Mouse (Mus musculus) monocyte, adult 5-6 weeks (primary cell): ENCODE measurements around the gene Arhgef3. TPM values are rescaled to one million over a fixed set of nuclear protein-coding genes. Genes with fewer than 3 reads are reported as not detected.

ENCODE experiments used
- ATAC-seq: fragments of 153-309, 156-312 bp; replicated peaks from 2 replicates; pipeline ENCODE4 v1.8.0; 2017; ENCODE audit warnings: mild to moderate bottlenecking; ENCODE audit not compliant: low TSS enrichment, insufficient number of reproducible peaks, severe bottlenecking, poor library complexity, low FRiP score
- total RNA-seq: library from RNA; stranded (forward); fragments of 200-1000, 200-491, 200-594 nt; gene quantifications from 3 replicates; pipeline ENCODE4 v1.2.3, GENCODE M21; 2017

Arhgef3 gene
- total RNA-seq, 1 experiment from 2014 or later = 261 TPM

DNA sequence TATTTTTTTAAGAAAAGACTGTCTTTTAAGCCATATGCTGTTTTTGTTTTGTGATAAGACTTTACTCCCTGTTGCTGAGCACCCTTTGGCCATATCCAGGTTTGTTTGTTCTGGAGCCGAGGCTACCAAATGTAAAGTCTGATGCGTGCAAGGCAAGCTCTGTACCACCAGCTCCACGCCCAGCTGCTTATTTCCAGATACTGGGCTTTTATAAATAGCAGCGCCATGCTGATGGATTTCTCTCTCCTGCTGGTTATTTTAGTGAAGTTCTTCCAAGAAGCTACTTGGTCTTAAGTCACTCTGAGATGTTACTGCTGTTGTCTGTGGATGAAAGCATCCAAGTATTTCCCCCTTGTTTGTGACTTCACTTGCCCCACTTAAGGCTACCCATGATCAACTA, 254.8 kb downstream of the Arhgef3 start:
- no peak for ATAC-seq

- no peak for ATAC-seq
These were observed 257.0 kb downstream of the Arhgef3 start for GRCm38 (mm10) chr14:27371669-27372076.

- ATAC-seq = no peak
These were observed 258.8 kb downstream of the Arhgef3 start for GRCm38 (mm10) chr14:27373498-27373897.

DNA sequence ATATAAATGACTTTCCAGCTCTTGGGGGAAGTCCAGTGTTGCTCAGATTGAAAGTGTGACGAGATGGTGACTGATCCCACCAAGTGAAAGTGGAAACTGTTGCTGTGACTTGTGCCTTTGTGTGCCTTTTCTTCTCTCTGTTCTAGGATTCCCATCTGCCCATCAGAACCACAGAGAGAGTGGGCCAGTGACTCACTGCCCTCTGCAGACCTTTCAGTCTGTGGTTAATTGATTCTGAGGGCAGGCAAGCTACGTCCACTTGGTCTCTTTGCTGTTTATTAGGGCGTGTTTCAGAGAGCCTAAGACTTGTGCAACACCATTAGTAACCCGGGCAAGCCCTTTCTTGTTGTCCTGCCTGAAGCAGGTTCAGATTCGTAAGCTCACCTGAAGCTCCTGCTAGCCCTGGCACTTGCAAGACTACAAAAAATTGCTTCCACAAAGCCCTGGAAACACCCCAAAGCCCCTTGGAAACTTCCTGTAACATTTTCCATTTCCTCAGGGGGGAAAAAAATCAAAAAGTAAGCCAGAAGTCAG, 261.5 kb downstream of the Arhgef3 start:
- peak; percentile 79 for ATAC-seq

GRCm38 (mm10) chr14:27378669-27379068, 264.0 kb downstream of the Arhgef3 start:
- no peak for ATAC-seq

DNA sequence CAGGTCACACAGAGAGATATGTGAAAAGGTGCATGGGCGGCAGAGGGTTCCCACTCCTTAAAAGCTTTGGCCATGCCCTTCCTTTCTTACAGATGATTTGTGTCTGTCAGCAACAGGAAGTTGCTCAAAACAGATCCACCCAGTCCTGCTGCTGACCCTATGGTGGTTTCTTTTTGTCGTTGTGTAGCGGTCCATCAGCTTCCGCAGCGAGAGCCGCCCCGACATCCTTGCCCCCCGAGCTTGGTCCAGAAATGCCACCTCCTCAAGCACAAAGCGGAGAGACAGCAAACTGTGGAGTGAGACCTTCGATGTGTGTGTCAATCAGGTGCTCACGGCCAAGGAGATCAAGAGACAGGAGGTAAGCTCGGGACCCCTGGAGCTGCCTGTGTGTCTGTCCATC, 264.7 kb downstream of the Arhgef3 start:
- peak; percentile 63 for ATAC-seq

GRCm38 (mm10) chr14:27381459-27381858, 266.8 kb downstream of the Arhgef3 start:
- ATAC-seq = peak; percentile 29

GRCm38 (mm10) chr14:27383321-27383830, 268.7 kb downstream of the Arhgef3 start:
- no peak for ATAC-seq

- no peak for ATAC-seq
These were observed 269.4 kb downstream of the Arhgef3 start for GRCm38 (mm10) chr14:27384143-27384542.

DNA sequence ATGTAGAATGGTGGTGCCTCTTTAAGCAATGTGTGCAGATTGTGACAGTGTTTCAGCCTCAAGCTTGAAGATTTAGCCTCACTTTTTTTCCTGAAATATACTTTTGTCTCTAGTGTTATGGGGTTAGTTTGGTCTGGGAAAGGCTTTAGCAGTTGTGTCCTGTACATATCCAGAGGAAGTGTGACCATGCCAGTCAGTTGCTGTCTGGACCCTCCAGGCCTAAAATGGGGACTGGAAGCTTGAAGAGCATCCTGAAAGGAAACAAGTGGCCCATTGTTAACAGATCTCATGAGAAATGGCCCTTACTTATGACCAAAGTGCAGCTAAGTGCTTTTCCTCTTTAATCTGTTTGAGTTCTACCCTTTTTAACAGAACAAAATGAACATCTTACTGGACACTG, 273.9 kb downstream of the Arhgef3 start:
- ATAC-seq = no peak

GRCm38 (mm10) chr14:27389722-27390121, 275.0 kb downstream of the Arhgef3 start:
- no peak for ATAC-seq

GRCm38 (mm10) chr14:27390663-27391062, 276.0 kb downstream of the Arhgef3 start:
- no peak for ATAC-seq

DNA sequence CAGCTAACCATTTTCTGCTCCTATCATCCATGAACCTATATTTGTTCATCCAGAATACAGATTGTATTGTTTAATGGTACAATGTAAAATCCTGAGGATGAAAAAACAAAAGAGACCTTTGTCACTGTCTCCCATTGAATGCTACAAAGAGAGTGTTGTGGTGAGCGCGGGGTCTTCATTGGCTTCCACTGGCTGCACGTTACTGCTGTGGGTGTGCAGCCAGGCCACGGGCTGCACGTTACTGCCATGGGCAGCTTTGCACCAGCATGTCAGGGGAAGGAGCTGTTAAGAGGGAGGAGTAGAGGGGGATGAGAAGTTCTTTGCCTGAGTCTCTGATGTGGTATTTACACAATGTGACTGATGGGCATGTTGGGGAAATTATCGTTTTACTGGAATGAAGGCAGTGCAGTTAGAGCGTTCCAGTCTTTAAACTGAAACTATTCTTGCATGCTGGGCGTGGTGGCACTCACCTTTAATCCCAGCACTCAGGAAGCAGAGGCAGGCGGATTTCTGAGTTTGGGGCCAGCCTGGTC, 277.1 kb downstream of the Arhgef3 start:
- no peak for ATAC-seq

DNA sequence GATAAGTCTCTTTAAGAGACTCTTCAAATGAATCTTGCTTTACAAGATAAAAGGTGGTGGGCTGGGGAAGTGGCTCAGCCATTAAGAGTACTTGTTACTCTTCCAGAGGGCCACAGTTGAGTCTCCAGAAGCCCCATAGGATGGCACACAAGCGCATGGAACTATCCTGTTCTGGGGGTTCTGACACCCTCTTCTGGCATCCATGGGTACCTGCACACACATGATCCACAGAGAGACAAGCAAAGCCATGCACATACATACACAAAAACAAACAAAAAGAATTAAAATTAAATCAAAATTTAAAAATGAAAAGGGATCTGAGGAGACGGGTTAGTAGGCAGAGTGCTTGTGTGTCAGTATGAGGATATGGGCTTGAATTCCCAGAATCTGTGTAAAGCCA, 278.0 kb downstream of the Arhgef3 start:
- ATAC-seq = no peak

- ATAC-seq = no peak
These were observed 279.1 kb downstream of the Arhgef3 start for GRCm38 (mm10) chr14:27393806-27394205.

GRCm38 (mm10) chr14:27396424-27396823, 281.7 kb downstream of the Arhgef3 start:
- no peak for ATAC-seq

GRCm38 (mm10) chr14:27397526-27397925, 282.8 kb downstream of the Arhgef3 start:
- 0 out of 2 replicates have a peak, but pooled peaks have one; percentile 28 for ATAC-seq

- no peak for ATAC-seq
These were observed 285.8 kb downstream of the Arhgef3 start for GRCm38 (mm10) chr14:27400495-27400894.

- no peak for ATAC-seq
These were observed 287.1 kb downstream of the Arhgef3 start for GRCm38 (mm10) chr14:27401717-27402278.
